In the genomic region with DNA sequence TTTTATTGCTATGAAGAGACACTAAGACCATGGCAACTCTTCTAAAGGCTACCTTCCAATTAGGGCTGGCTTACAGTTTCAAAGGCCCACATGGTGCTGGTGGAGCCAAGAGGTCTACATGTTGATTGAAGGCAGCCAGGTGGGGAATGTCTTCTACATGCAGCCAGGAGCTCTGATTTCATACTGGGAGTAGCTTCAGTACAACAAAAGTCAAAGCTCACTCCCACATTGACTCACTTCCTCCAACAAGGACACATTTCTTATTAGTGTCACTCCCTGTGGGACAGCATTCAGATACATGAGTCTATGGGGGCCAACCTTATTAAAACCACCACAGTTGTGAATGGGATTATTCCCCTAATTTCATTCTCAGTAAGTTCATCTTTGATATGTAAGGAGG, we compare ENCODE assay signal across 21 mouse cellular contexts. TPM values are rescaled to one million over a fixed set of nuclear protein-coding genes. Genes with fewer than 3 reads are reported as not detected.
DNase-seq lines count a peak whose midpoint lies in the region; TF ChIP-seq lines count a peak whose summit lies in the region.
"Had no signal": no experiment of that assay in that cellular context is flagged by ENCODE, and none has a peak within 500 bp of the region (broad histone marks: within the 10 kb centered on the region; RNA-seq: fewer than 3 reads in every experiment).

No protein-coding gene starts in this region.

- H3K4me3 ChIP-seq in CH12.LX (replicated peaks in 1 of 3; ENCODE audit: low read depth in 2 of 3, low read length in 2 of 3, poor library complexity in 1 of 3) = no peak overlapping the region
- no peak overlapping the region for H3K4me3 ChIP-seq in layer of hippocampus, adult 2 months

- TF ChIP-seq POLR2A in CH12.LX (IDR thresholded peaks at IDR 0.05; ENCODE audit: low read depth, low read length) = no peak

- no peaks in the 10 kb centered on the region for H3K79me2 ChIP-seq in CH12.LX (replicated peaks; ENCODE audit: control insufficient read depth, extremely low read depth, insufficient read depth, poor library complexity, severe bottlenecking)

- no peaks in the 10 kb centered on the region for H3K27me3 ChIP-seq in CH12.LX (replicated peaks)
- H3K27me3 ChIP-seq: Patski had no signal

- peak; percentile 52; the same call in 1 of the 2 replicates for TF ChIP-seq EP300 in CH12.LX (IDR thresholded peaks at IDR 0.05; ENCODE audit: low read length)

- peaks cover 5 to 14% of the 10 kb centered on the region in 2 experiments for H3K4me1 ChIP-seq in CH12.LX (ENCODE audit: control insufficient read depth in 1 of 2, insufficient read depth in 2 of 2)

- TF ChIP-seq RAD21 in CH12.LX (IDR thresholded peaks at IDR 0.05; ENCODE audit: low read depth, low read length) = no peak

- no peaks in the 10 kb centered on the region for H3K9me3 ChIP-seq in CH12.LX (replicated peaks; ENCODE audit: low read length)
- H3K9me3 ChIP-seq: G1E had no signal

- in situ Hi-C loops in CH12.LX (cut with MboI; ENCODE audit: low pct_ligation_motif_present, low pct_unique_long_range_greater_than_20kb, low sequenced_read_pairs) = no loop called here

- H3K9ac ChIP-seq in CH12.LX (ENCODE audit: insufficient read depth, low read depth) = no peak overlapping the region

- dilution Hi-C loops in CH12.LX (cut with MboI; ENCODE audit: extremely low pct_ligation_motif_present, extremely low pct_unique_long_range_greater_than_20kb, low sequenced_read_pairs) = no loop called here

- H3K4me2 ChIP-seq in CH12.LX (ENCODE audit: insufficient read depth, low read depth, poor library complexity, severe bottlenecking) = no peak overlapping the region

- no peaks in the 10 kb centered on the region for H3K36me3 ChIP-seq in CH12.LX (replicated peaks in 1 of 2; ENCODE audit: control insufficient read depth in 1 of 2, insufficient read depth in 1 of 2, low read length in 1 of 2)
- H3K36me3 ChIP-seq: G1E had no signal

- DNase-seq in CH12.LX (ENCODE audit: extremely low read depth) = no peak
- no peak for DNase-seq in layer of hippocampus, adult 2 months (ENCODE audit: low spot score in 2 of 2)
- DNase-seq: adrenal gland, adult 2 months; adrenal gland, adult 8-10 months; adrenal gland, postnatal 10 days; adrenal gland, postnatal 14 days; adrenal gland, postnatal 25 days; adrenal gland, postnatal 36 days; B cell, adult 2 months; cerebellum, adult 11 months; cerebellum, adult 11-12 months; cerebellum, adult 18-20 months; cerebellum, adult 2 months; cerebellum, adult 8-10 months had no signal

- no peak for TF ChIP-seq CTCF in CH12.LX (conservative IDR thresholded peaks at IDR 0.05 in 1 of 2, IDR thresholded peaks at IDR 0.05 in 1 of 2; ENCODE audit: low read depth in 2 of 2, low read length in 2 of 2)
- TF ChIP-seq CTCF in layer of hippocampus, adult 2 months (conservative IDR thresholded peaks at IDR 0.05) = no peak

- H3K27ac ChIP-seq in CH12.LX (ENCODE audit: insufficient read depth, low read depth) = no peak overlapping the region
- no peak overlapping the region for H3K27ac ChIP-seq in layer of hippocampus, adult 2 months

TF ChIP-seq in CH12.LX, 34 proteins besides CTCF, POLR2A, EP300 and RAD21:
- TF ChIP-seq IRF4 (IDR thresholded peaks at IDR 0.05; ENCODE audit: low read depth, low read length) = peak; percentile 81
- peak; percentile 9; the same call in 1 of the 2 replicates for TF ChIP-seq TCF12 (IDR thresholded peaks at IDR 0.05; ENCODE audit: low read depth, low read length)
- no peak for TF ChIP-seq GABPA (IDR thresholded peaks at IDR 0.05; ENCODE audit: insufficient replicate concordance, low read depth, low read length)
- 0 out of 2 replicates have a peak, but pooled peaks have one; percentile 24 for TF ChIP-seq JUND (conservative IDR thresholded peaks at IDR 0.05; ENCODE audit: low read depth, low read length)
- TF ChIP-seq ZKSCAN1 (IDR thresholded peaks at IDR 0.05; ENCODE audit: borderline replicate concordance, low read depth, low read length) = no peak
- no peak for TF ChIP-seq MAX (IDR thresholded peaks at IDR 0.05; ENCODE audit: low read length)
- TF ChIP-seq MAFK (IDR thresholded peaks at IDR 0.05; ENCODE audit: insufficient replicate concordance, low read length) = no peak
- no peak for TF ChIP-seq PAX5 (IDR thresholded peaks at IDR 0.05; ENCODE audit: low read length)
- no peak for TF ChIP-seq SIN3A (IDR thresholded peaks at IDR 0.05; ENCODE audit: low read length)
- TF ChIP-seq TBP (conservative IDR thresholded peaks at IDR 0.05; ENCODE audit: low read depth, low read length) = no peak
- no peak for TF ChIP-seq MXI1 (IDR thresholded peaks at IDR 0.05; ENCODE audit: low read depth, low read length)
- no peak for TF ChIP-seq ZMIZ1 (IDR thresholded peaks at IDR 0.05; ENCODE audit: low read depth, low read length)
- TF ChIP-seq ZC3H11A (IDR thresholded peaks at IDR 0.05; ENCODE audit: low read depth, low read length) = no peak
- no peak for TF ChIP-seq POLR2AphosphoS2 (IDR thresholded peaks at IDR 0.05; ENCODE audit: low read depth, low read length)
- TF ChIP-seq CHD2 (IDR thresholded peaks at IDR 0.05; ENCODE audit: low read length) = no peak
- no peak for TF ChIP-seq ETS1 (conservative IDR thresholded peaks at IDR 0.05; ENCODE audit: low read depth, low read length)
- TF ChIP-seq KAT2A (IDR thresholded peaks at IDR 0.05; ENCODE audit: insufficient replicate concordance, low read length) = no peak
- no peak for TF ChIP-seq HCFC1 (IDR thresholded peaks at IDR 0.05; ENCODE audit: low read depth, low read length)
- no peak for TF ChIP-seq E2F4 (IDR thresholded peaks at IDR 0.05; ENCODE audit: insufficient replicate concordance, low read depth, low read length)
- TF ChIP-seq NRF1 (IDR thresholded peaks at IDR 0.05; ENCODE audit: low read depth, low read length) = no peak
- no peak for TF ChIP-seq RCOR1 (conservative IDR thresholded peaks at IDR 0.05; ENCODE audit: low read depth, low read length)
- TF ChIP-seq JUN (IDR thresholded peaks at IDR 0.05; ENCODE audit: insufficient read depth, low read depth, low read length) = peak; percentile 30; the same call in 1 of the 2 replicates
- no peak for TF ChIP-seq ELF1 (IDR thresholded peaks at IDR 0.05; ENCODE audit: low read depth, low read length)
- no peak for TF ChIP-seq CHD1 (IDR thresholded peaks at IDR 0.05; ENCODE audit: low read depth, low read length)
- TF ChIP-seq UBTF (IDR thresholded peaks at IDR 0.05; ENCODE audit: low read depth, low read length) = no peak
- TF ChIP-seq MAZ (IDR thresholded peaks at IDR 0.05; ENCODE audit: low read depth, low read length) = no peak
TF ChIP-seq in CH12.LX: peak in this region for 4.

RNA-seq across cellular contexts. Expression of gene St6gal2, which starts 23.8 kb away (rescaled TPM):
- total RNA-seq in CH12.LX (2012; rRNA removed) (not detected in 2 replicates), CH12.LX (2014; rRNA removed) (not detected in 2 replicates)
- not detected in 2 replicates for polyA plus RNA-seq in CH12.LX (2012; ENCODE audit: insufficient read length, low read depth)
- total RNA-seq in layer of hippocampus, adult 2 months (2021) = 10 to 100 TPM; 13.8 to 15.8 TPM
- total RNA-seq: adrenal gland, adult 18-20 months; MEL had no signal
- polyA plus RNA-seq: activated CD4-positive, CD25-positive, alpha-beta regulatory T cell, adult 4 months; C2C12; CD4-positive, CD25-positive, alpha-beta regulatory T cell, adult 4 months; G1E; Patski had no signal

Comparison
In these comparisons a context has a peak if more than half of its experiments do, and no peak if none do; other contexts are left out.
1. RNA of gene St6gal2, which starts 23.8 kb away (total RNA-seq): 13.8 to 15.8 TPM in layer of hippocampus, adult 2 months; not detected in CH12.LX; every median in the first group is over 10 times any median in the second.